Mouse (Mus musculus) ovary, adult 18-20 months (tissue): ENCODE data around the gene Nuak1.

Experiments
- DNase-seq: peaks from one replicate; pipeline ENCODE4 v3.0.0; 2022; ENCODE audit warnings: low spot score, mixed read lengths

Gene Nuak1

DNA sequence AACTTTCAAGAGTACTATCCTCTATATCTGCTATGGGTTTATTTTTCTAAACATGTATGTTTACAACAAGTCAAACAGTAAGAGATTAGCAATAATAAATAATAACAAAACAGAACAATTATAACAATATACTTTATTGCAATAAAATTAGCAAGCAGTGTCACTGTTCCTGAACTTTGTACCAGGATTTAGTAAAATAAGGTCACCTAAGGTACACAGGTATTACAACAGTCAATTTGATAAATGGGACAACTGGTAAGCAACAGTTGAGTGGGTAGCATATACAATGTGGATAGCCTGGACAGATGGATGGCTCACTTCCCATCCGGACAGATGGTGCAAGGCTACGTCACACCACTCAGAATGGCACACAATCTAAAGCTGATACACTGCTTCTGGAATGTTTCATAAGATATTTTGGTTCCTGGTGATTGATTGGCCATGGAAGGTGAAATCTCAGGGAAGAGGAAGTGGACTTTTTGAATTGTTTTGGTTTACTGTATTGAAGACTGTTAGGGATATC lies 59.1 kb downstream of the Nuak1 start:
- no peak for DNase-seq

DNA sequence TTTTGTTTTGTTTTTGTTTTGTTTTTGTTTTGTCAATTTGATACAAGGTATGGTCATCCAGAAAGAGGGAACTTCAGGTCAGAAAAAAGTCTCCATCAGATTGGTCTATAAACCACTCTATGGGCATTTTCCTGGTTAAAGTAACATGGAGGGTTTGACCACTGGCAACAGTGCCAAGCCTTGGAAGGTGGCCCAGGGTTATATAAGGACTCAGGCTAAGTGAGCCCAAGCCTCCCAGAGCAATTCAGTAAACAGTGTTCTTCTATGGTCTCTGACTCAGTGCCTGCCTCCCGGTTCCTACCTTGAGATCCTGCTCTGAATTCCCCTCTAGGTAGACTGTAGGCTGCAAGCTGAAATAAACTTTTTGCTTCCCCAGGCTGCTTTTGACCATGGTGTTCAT lies 61.0 kb downstream of the Nuak1 start:
- DNase-seq: no peak

GRCm38 (mm10) chr10:84377956-84378355 lies 62.4 kb downstream of the Nuak1 start:
- no peak for DNase-seq

DNA sequence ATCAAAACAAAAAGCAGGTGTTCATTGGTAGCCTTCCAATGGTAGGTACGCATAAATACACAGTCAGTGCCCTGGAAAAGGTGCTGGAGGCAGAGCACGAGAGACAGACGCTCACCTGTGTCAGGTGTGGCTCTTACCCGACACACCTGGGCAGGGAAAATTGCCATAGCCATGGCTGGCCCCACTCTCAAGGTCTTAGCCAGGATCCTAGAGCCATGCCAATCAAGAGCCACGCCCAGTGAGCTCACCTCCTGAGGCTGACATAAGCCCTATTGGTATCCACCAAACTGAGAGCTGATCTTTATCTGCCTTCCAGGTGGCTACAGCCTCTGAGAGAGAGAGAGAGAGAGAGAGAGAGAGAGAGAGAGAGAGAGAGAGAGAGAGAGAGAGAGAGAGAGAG lies 64.1 kb downstream of the Nuak1 start:
- no peak for DNase-seq

DNA sequence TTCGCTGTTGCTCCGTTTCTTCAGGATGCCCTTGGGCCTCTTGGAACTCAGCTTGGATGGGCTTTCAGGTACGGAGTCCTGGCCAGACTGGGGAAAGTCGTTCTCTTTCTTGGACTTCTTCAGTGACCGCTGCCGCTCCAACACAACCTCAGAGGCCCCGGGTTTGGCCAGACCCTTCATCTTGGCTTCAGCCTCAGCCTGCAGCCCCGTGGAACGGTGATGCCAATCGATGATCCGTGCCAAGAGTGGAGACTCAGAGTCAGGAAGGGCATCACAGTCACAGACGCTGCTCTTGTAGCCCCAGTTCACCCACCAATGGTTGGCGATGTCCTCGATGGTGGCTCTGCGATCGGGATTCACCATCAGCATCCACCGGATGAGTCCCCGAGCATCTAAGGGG lies 65.4 kb downstream of the Nuak1 start:
- no peak for DNase-seq

- DNase-seq: no peak
Observed at GRCm38 (mm10) chr10:84373476-84373875, 66.9 kb downstream of the Nuak1 start.

- DNase-seq: no peak
Observed at GRCm38 (mm10) chr10:84372161-84373095, 68.0 kb downstream of the Nuak1 start.

DNA sequence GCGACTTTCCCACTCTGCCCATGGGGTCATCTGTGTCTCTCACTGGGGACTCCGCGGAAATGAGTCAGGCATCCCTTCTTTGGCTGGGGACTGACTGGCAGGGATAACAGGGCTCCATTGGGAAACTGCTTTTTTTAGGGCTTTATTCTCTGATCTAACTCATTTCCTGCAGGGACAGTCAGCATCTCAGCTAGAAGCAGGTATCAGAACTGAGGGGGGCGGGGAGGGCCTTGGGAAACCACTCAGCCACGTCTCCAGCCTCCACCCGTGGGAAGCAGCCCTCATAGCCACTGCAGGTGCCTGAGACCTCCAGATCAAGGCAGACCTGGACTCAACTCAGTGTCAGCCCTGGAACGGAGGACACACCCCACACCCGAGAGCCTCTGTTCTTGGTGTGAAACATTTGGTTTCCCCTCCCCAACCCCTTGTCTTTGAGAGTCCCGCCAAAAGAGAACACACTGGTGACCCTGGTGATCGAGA lies 68.7 kb downstream of the Nuak1 start:
- no peak for DNase-seq

- no peak for DNase-seq
Observed at GRCm38 (mm10) chr10:84371230-84371629, 69.2 kb downstream of the Nuak1 start.

- DNase-seq: no peak
Observed at GRCm38 (mm10) chr10:84369646-84370314, 70.6 kb downstream of the Nuak1 start.

DNA sequence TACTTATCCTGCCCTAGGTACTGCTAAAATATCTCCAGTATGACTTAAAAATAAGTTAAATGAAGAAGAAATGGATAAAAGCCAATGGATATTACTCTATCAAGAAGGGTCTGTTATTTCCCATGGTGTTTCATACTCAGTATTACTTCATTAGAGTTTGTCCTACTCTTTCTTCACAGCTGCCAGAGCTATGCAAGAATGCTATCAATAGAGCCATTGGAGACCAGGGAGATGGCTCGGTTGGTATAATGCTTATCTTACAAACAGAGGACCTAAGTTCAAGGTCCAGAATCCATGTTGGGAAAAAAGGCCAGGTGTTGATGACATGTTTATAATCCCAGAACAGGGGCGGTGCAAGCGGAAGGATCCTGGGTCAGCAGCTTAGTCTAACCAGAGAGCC lies 72.2 kb downstream of the Nuak1 start:
- no peak for DNase-seq

GRCm38 (mm10) chr10:84365166-84365865 lies 75.1 kb downstream of the Nuak1 start:
- DNase-seq: no peak

GRCm38 (mm10) chr10:84363833-84364232 lies 76.6 kb downstream of the Nuak1 start:
- DNase-seq: no peak

GRCm38 (mm10) chr10:84360953-84361352 lies 79.4 kb downstream of the Nuak1 start:
- no peak for DNase-seq

GRCm38 (mm10) chr10:84360391-84360790 lies 80.0 kb downstream of the Nuak1 start:
- no peak for DNase-seq

DNA sequence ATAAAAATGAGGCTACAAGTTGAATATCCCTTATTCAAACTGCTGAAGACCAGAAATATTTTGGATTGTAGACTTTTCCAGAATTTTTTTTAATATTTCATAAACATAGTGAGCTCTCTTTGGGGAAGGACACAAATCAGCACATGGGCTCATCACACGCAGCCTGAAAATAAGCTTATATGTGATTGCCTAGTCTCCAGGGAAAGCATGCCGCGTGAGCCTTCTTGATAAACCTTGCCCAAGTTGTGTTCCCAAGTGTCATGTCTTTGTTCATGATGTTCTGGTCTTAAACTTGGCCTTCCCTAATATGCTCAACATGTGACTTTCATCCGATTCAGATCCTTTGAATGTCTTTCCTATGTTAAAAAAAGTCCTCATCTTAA lies 81.7 kb downstream of the Nuak1 start:
- DNase-seq: no peak

GRCm38 (mm10) chr10:84357997-84358737 lies 82.2 kb downstream of the Nuak1 start:
- DNase-seq: no peak

DNA sequence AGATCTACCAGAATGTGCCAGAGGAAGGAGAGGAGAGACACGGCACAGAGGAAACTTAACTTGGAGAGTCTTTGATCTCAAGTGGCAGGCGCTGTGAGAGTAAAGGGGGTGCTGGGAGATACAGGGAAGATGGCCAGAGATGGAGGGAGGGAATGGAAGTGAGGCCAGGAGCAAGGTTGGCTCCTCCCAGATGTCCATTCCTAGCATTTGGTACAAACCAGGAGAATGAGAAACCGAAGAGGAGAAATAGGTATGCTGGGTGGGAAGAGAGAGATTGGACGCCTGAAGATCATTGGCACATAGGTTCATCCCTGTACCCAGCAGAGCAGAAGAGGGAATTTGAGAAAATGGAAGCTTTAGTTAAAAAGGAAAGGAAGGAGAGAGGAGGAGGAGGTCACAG lies 82.8 kb downstream of the Nuak1 start:
- DNase-seq: no peak

DNA sequence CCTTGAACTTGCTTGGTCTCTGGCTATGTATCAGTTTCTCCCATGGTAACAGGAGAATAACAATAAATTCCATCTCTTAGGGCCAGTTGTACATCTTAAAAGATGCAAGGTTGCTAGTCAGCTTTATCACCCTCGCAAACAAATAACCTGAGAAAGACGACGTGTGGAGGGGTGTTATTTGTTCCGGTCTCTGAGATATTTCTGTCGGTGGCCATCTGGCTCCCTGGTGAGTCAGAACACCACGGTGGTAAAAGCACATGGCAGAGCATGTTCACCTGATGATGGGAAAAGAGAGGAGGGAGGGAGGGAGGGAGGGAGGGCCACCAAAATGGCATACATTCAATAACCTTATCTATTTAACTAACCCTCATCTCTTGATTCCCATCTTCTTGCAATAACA lies 86.1 kb downstream of the Nuak1 start:
- DNase-seq: no peak

GRCm38 (mm10) chr10:84345730-84346129 lies 94.7 kb downstream of the Nuak1 start:
- DNase-seq: no peak

- DNase-seq: no peak
Observed at GRCm38 (mm10) chr10:84343536-84343935, 96.9 kb downstream of the Nuak1 start.

DNA sequence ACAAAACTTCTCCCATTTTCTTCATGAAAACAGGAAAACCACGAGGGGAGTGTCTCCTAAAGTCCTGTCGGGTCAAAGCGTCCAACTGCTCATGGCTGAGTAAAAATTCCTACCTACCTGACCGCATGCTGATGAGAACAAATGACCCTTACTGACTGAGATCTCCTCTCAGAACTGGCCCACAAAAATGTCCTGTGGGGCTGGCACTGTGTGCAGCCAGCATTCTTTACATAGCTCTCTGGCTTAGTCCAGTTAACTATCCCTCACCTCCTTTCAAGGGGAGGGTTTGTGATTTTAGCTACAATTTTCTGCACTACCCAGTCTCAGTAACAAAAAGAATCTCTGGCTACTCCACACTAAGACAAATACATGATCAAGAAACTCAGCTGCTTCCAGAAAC lies 100.9 kb downstream of the Nuak1 start:
- DNase-seq: no peak
